Mouse (Mus musculus) layer of hippocampus, adult 18-20 months (tissue): ENCODE measurements around the gene Hoxd8. TPM values are rescaled to one million over a fixed set of nuclear protein-coding genes. Genes with fewer than 3 reads are reported as not detected.

ENCODE experiments used
- DNase-seq, 2 experiments: peaks; one replicate each; pipeline ENCODE4 v3.0.0; 2022; ENCODE audit warnings: low spot score in 2 of 2
- total RNA-seq, 2 experiments: library from RNA; stranded (reverse); gene quantifications; 2 replicates each; pipeline ENCODE4 v1.2.3; 2021

Hoxd8 gene
- total RNA-seq, 2 experiments from 2014 or later, result not detected

- no peak for DNase-seq
Measured at GRCm38 (mm10) chr2:74713239-74714150, 9.1 kb downstream of the Hoxd8 start.

DNA sequence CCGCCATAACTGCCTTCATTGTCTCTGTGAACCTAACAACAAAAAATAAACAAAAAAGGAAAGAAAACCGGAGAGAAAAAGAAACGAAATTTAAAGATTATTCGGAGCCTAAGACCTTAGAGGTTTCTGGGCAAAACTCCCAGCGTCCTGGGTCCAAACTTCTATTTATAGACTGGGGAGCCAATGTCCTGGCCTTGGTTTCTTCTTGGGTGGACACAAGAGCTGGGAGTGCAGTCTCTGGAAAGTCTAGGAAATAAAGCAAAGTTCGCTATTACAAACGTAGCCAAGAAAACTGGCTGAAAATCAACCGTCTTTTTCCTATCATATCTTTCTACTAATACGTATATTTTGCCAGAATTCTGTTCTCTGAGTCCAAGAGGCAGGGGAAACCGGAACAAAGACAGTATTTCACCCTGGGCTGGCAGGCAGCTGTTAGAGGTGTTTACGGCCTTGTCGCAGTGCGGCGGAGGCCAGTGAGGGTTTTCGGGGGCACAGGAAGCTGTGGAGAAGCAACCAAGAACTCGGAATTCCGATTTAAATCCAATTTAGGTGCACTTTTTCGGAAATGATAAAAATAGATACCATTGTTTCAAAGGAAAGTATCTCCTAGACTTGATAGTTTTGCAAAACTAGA, 9.9 kb downstream of the Hoxd8 start:
- DNase-seq, result no peak

- DNase-seq, result no peak
Measured at GRCm38 (mm10) chr2:74714881-74715280, 10.5 kb downstream of the Hoxd8 start.

- DNase-seq, result peak; percentile 35 to 81
Measured at GRCm38 (mm10) chr2:74715504-74716241, 11.3 kb downstream of the Hoxd8 start.

DNA sequence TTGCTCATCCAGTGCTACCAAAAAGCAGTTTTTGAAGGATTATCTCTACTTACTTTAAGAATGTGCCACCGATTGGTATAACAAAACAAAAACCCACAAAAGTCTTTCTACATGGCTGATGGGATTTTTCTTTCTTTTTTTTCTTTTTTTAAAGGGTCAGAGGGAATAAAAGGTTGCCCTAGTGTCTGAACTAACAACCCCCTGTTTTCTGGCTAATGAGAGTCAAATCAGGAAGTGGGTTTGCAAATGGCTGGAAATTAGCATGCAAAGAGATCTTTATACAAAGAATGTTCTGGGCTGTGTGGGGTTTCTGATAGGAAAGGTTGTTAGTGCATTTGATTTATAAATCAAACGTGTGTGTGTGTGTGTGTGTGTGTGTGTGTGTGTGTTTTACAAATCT, 16.0 kb downstream of the Hoxd8 start:
- DNase-seq, result no peak

- no peak for DNase-seq
Measured at GRCm38 (mm10) chr2:74720955-74721491, 16.6 kb downstream of the Hoxd8 start.

GRCm38 (mm10) chr2:74721882-74722281, 17.5 kb downstream of the Hoxd8 start:
- DNase-seq, result no peak

GRCm38 (mm10) chr2:74722949-74723348, 18.5 kb downstream of the Hoxd8 start:
- DNase-seq, result no peak

DNA sequence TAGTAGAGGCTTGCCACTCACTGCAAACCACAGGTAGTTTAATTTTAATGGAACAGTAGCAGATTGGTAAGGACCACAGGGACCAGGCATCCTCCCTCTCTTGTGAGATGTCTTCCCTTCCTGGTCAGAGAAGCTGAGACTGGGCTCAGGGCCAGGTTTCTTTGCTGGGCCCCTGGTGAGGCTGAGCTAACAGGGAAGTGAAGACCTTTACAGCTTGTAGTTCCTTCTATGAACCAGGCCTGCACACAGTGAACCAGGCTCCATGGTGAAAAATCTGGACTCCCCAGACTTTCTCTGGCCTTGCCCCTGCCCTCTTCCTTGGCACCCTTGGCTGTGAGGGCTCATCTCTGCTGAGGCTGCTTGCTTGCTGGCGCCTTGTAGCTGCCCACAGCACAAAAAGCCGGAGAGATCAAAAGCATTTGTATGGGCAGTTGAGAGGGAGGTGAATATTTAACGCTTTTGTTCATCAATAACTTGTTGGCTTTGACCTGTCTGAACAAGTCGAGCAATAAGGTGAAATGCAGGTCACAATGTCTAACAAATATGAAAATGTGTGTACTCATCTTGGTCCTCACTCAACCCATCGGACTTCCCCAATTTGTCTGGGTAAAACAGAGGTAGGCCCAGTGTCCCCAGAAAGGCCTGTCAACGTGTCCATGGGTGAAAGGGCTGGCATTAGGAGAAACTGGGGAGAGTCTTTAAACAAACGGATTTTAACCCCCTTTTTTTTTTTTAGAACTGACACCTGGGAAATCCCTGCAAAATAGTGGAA, 20.0 kb downstream of the Hoxd8 start:
- no peak for DNase-seq

GRCm38 (mm10) chr2:74725171-74725570, 20.8 kb downstream of the Hoxd8 start:
- no peak for DNase-seq

- DNase-seq, result no peak
Measured at GRCm38 (mm10) chr2:74726551-74726950, 22.1 kb downstream of the Hoxd8 start, which contains the start of gene Gm28230. Gene Gm28230 (plus strand): TSS chr2:74726728.

GRCm38 (mm10) chr2:74726973-74727639, 22.7 kb downstream of the Hoxd8 start:
- no peak for DNase-seq

DNA sequence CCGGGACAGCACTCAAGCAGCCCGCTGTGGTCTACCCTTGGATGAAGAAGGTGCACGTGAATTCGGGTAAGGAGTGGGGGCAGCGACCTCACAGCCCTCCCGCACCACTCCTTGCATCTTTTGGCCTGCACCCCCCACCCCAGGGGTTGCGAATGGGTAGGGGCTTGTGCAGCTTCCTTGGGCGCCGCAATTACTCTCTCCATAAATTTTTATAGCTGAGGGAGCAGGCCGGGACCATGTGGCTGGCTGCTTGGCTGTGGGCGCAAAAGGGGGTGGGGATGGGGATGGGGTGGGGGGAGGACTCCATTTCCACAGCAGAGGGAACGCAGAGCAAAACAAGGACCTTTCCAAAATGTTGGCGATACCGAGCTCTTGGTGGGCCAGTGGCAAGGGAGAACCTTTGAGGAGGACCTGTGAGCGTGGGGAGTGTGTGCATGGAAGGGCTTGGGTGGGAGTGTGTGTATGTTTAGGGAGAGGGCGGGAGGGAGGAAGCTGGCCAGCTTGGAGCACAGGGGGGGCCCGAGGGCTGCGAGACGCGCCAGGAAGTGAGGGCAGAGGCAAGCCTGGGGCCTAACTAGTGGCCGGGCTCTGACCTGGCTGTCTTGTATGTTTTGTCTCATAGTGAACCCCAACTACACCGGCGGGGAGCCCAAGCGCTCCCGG, 23.4 kb downstream of the Hoxd8 start:
- no peak for DNase-seq

DNA sequence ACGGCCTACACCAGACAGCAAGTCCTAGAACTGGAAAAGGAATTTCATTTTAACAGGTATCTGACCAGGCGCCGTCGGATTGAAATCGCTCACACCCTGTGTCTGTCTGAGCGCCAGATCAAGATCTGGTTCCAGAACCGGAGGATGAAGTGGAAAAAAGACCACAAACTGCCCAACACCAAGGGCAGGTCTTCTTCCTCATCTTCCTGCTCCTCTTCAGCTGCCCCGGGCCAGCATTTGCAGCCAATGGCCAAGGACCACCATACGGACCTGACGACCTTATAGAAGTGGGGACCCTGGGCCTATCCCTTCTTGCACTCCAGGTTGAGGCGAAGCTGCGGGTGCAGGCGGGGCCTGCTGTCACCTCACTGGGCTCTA, 23.9 kb downstream of the Hoxd8 start:
- no peak for DNase-seq

- no peak for DNase-seq
Measured at GRCm38 (mm10) chr2:74730331-74730730, 25.9 kb downstream of the Hoxd8 start.

GRCm38 (mm10) chr2:74731055-74731454, 26.6 kb downstream of the Hoxd8 start:
- no peak for DNase-seq

GRCm38 (mm10) chr2:74731799-74732512, 27.5 kb downstream of the Hoxd8 start:
- no peak for DNase-seq

DNA sequence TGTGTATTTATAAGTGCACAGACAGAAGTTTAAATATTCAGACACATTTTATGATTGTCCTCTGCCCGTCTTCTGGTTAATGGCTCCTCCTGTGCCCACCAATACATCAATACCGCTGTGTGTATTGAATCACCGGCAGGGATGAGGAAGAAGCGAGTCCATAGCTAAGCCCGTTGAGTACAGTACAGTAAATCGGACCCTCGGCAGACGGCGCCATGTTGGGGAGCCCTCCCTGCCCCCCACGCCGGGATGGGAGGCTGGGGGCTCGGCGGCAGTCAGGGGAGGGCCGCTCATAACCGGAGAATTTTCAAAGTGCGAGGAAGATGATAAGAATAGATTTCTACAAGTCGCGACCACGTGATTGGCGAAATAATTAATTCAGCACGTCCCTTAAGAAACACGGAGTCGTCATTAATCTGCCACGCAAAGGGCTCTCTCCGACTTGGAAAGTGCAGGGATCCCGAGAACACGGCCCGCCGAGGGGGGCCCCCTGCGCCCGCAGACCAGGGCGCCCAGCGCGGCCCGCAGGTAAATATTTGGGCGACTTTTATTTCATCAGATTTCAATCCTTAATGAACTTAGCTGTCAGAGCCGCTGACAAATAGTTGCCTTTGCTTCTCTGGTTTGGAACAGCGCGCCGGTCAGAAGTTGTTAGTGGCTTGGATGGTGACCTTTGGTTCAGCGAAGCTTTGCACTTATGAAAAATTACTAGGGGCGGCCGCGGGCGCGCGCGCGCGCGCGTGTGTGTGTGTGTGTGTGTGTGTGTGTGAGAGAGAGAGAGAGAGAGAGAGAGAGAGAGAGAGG, 28.3 kb downstream of the Hoxd8 start:
- DNase-seq, result no peak
